Comparison of ENCODE assay signal across 12 mouse cellular contexts in genomic region chr2:113465830-113466229, GRCm38 (mm10).
DNase-seq lines count a peak whose midpoint lies in the region; ATAC-seq and TF ChIP-seq lines count a peak whose summit lies in the region.
"Had no signal": no experiment of that assay in that cellular context is flagged by ENCODE, and none has a peak within 500 bp of the region (broad histone marks: within the 10 kb centered on the region; RNA-seq: fewer than 3 reads in every experiment).

No protein-coding gene starts in this region.

- intact Hi-C loops in heart, postnatal 14 days (cut with DNase I) = loop anchor here (5.0 kb wide), 1 partner anchor 34 kb away; no protein-coding TSS in a partner anchor

- no peak overlapping the region for H3K4me2 ChIP-seq in hindbrain, postnatal 0 days (ENCODE audit: low read depth, low read length)
- H3K4me2 ChIP-seq: heart, embryonic 15.5 days; liver, embryonic 12.5 days; neural tube, embryonic 12.5 days had no signal

- 73% methylated on average over 6 of the region's 6 CpGs for WGBS in hindbrain, postnatal 0 days

- H3K9ac ChIP-seq in hindbrain, postnatal 0 days (replicated peaks; ENCODE audit: low read length) = no peak overlapping the region
- H3K9ac ChIP-seq: heart, embryonic 15.5 days; liver, embryonic 12.5 days; neural tube, embryonic 12.5 days had no signal

- H3K4me3 ChIP-seq in hindbrain, postnatal 0 days (ENCODE audit: low read length) = no peak overlapping the region
- H3K4me3 ChIP-seq: heart, embryonic 15.5 days; liver, embryonic 12.5 days; neural tube, embryonic 12.5 days had no signal

- H3K27me3 ChIP-seq in hindbrain, postnatal 0 days (ENCODE audit: insufficient read depth, low read length) = no peaks in the 10 kb centered on the region
- H3K27me3 ChIP-seq: heart, embryonic 15.5 days; liver, embryonic 12.5 days; neural tube, embryonic 12.5 days had no signal

- H3K9me3 ChIP-seq in hindbrain, postnatal 0 days (ENCODE audit: low read length) = no peaks in the 10 kb centered on the region
- H3K9me3 ChIP-seq: heart, embryonic 15.5 days; liver, embryonic 12.5 days; neural tube, embryonic 12.5 days had no signal

- no peak for ATAC-seq in hindbrain, postnatal 0 days
- ATAC-seq: liver, embryonic 12.5 days; midbrain, embryonic 16.5 days had no signal

- H3K4me1 ChIP-seq in hindbrain, postnatal 0 days (ENCODE audit: insufficient read depth, low read length) = no peaks in the 10 kb centered on the region
- H3K4me1 ChIP-seq: heart, embryonic 15.5 days; liver, embryonic 12.5 days; neural tube, embryonic 12.5 days had no signal

- no peak for TF ChIP-seq CTCF in hindbrain, postnatal 0 days (IDR thresholded peaks at IDR 0.05; ENCODE audit: low read depth)

- H3K27ac ChIP-seq in hindbrain, postnatal 0 days = no peak overlapping the region
- H3K27ac ChIP-seq: heart, embryonic 15.5 days; liver, embryonic 12.5 days; neural tube, embryonic 12.5 days had no signal

- no peaks in the 10 kb centered on the region for H3K36me3 ChIP-seq in hindbrain, postnatal 0 days (ENCODE audit: insufficient read depth, low read length)
- H3K36me3 ChIP-seq: heart, embryonic 15.5 days; liver, embryonic 12.5 days; neural tube, embryonic 12.5 days had no signal

- peak; percentile 46 for DNase-seq in kidney, adult 18-20 months
- DNase-seq in kidney, postnatal 4 days = no peak
- peak; percentile 16 for DNase-seq in adrenal gland, postnatal 25 days
- DNase-seq in cerebellum, adult 18-20 months = peak; percentile 55 to 59
- peak; percentile 20 to 58 for DNase-seq in heart, postnatal 14 days
- DNase-seq in yolk sac, embryonic 10.5 days (ENCODE audit: low spot score) = no peak
- no peak for DNase-seq in frontal cortex, adult 2 months (ENCODE audit: extremely low spot score in 1 of 2, low spot score in 1 of 2)
- no peak for DNase-seq in hindbrain, postnatal 0 days (ENCODE audit: low spot score)

Comparison
In these comparisons a context has a peak if more than half of its experiments do, and no peak if none do; other contexts are left out.
1. DNase-seq: peak in kidney, adult 18-20 months (single experiment), adrenal gland, postnatal 25 days (single experiment), cerebellum, adult 18-20 months (2 of 2) and heart, postnatal 14 days (2 of 2); none in kidney, postnatal 4 days (0 of 2), yolk sac, embryonic 10.5 days (single experiment), frontal cortex, adult 2 months (0 of 2) and hindbrain, postnatal 0 days (single experiment).